Mouse (Mus musculus): ENCODE results near the gene Nprl2.
A peak's percentile ranks its signal among the peaks of the same experiment; 100 is the strongest.

Gene Nprl2

GRCm38 (mm10) chr9:107579023-107579900, 37.2 kb downstream of the Nprl2 start:
- DNase-seq = no peak

GRCm38 (mm10) chr9:107580501-107581317, 38.7 kb downstream of the Nprl2 start, which contains the start of gene Hyal3:
Gene Hyal3 (plus strand): TSS chr9:107580818.
- peak; percentile 94 for DNase-seq

GRCm38 (mm10) chr9:107581584-107581983, 39.6 kb downstream of the Nprl2 start:
- DNase-seq = no peak

GRCm38 (mm10) chr9:107582509-107583062, 40.6 kb downstream of the Nprl2 start:
- DNase-seq = peak; percentile 29

- DNase-seq = no peak
These were observed 41.1 kb downstream of the Nprl2 start for GRCm38 (mm10) chr9:107583174-107583573.

- DNase-seq = no peak
These were observed 44.5 kb downstream of the Nprl2 start for GRCm38 (mm10) chr9:107586504-107586903.

GRCm38 (mm10) chr9:107586974-107587832, 45.2 kb downstream of the Nprl2 start, which contains the start of gene Ifrd2:
Gene Ifrd2 (plus strand): TSS chr9:107587642.
- DNase-seq = peak; percentile 98

GRCm38 (mm10) chr9:107587833-107588639, 46.0 kb downstream of the Nprl2 start:
- peak; percentile 71 for DNase-seq

GRCm38 (mm10) chr9:107590058-107590772, 48.2 kb downstream of the Nprl2 start:
- peak; percentile 55 for DNase-seq

- no peak for DNase-seq
These were observed 48.7 kb downstream of the Nprl2 start for GRCm38 (mm10) chr9:107590773-107591060.

- no peak for DNase-seq
These were observed 51.3 kb downstream of the Nprl2 start for GRCm38 (mm10) chr9:107593101-107593976.

GRCm38 (mm10) chr9:107594281-107595062, 52.4 kb downstream of the Nprl2 start:
- no peak for DNase-seq

Measured in kidney, postnatal 10 days (tissue).